Mouse (Mus musculus) megakaryocyte, adult 5-6 weeks (primary cell): ENCODE data around the gene Paxx. TPM values are rescaled to one million over a fixed set of nuclear protein-coding genes. Genes with fewer than 3 reads are reported as not detected.

Experiments used
- ATAC-seq: 2 replicates; pipeline ENCODE4 v1.8.0; 2016; ENCODE audit warnings: mild to moderate bottlenecking, inconsistent platforms; ENCODE audit not compliant: poor library complexity, severe bottlenecking
- total RNA-seq, 2 experiments: library from RNA; stranded (forward) in 1 of 2; stranded (reverse) in 1 of 2; fragments of 153-499, 151-499 nt in 1 of 2; fragments of 221-1000, 200-1000 nt in 1 of 2; gene quantifications; 2 replicates each; pipeline versions ENCODE4 v1.2.3 to v1.2.4; 2015 to 2017

The Paxx gene
- total RNA-seq, 2 experiments from 2014 or later: 25.7 to 36.5 TPM

- no peak for ATAC-seq
These were observed 4.5 kb downstream of the Paxx start, which contains the start of gene Clic3 for GRCm38 (mm10) chr2:25456205-25456953. Clic3 (plus strand) TSS chr2:25456838.

DNA sequence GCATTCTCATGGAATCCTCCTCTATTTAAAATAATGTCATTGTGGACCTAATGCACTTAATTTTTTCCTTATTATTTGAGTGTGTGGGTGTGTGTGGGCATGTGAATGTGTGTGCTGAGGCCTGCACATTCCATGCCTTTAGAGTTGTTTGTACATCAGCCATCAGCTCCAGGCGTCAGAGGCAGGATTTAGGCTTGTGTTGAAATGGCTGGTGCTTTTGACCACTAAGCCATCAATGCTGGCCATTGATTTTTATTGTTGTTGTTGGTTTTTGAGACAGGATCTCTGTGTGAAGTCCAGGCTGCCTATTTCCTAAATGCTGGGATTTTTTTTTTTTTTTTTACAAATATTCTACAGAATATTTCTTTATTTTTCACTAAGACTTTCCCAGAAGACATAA is 7.9 kb downstream of the Paxx start:
- no peak for ATAC-seq

GRCm38 (mm10) chr2:25450853-25451647 is 9.8 kb downstream of the Paxx start:
- 0 out of 2 replicates have a peak, but pooled peaks have one; percentile 15 for ATAC-seq

- no peak for ATAC-seq
These were observed 18.2 kb downstream of the Paxx start for GRCm38 (mm10) chr2:25442682-25443081.

DNA sequence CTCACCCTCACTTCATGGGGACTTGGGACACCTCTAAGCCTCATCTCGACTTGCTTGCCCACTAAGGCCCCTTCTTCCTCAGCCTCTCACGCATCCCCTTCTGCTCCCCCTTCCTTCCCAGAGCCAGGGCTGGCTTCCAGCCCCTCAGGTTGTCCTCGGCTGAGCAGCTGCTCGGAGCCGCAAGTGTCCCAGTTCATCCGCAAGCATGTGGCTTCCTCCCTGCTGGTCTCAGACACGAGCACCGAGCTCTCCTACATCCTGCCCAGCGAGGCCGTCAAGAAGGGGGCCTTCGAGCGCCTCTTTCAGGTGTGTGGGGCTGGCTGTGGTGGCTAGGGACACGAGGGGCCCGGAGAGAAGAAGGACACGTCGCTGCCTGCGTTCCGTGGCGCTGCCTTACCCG is 19.8 kb downstream of the Paxx start:
- ATAC-seq: no peak

- no peak for ATAC-seq
These were observed 24.5 kb downstream of the Paxx start for GRCm38 (mm10) chr2:25436286-25436820.

DNA sequence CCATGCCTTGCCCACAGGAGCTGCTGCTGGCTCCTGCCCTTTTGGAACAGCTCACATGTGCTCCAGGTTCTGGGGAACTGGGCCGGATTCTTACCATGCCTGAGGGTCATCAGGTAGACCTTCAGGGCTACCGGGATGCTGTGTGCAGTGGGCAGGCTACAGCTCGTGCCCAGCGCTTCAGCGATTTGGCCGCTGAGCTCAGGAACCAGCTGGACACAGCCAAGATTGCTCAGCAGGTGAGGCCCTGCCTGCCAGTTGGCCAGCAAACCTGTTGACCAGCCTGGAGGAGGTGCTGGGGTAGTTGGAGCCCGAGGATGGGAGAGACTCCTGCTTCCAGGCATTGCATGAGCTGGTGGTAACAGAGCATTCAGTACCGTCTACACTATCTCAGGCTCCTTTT is 26.6 kb downstream of the Paxx start:
- ATAC-seq: no peak

- ATAC-seq: no peak
These were observed 27.8 kb downstream of the Paxx start for GRCm38 (mm10) chr2:25433101-25433500.

- ATAC-seq: no peak
These were observed 28.4 kb downstream of the Paxx start for GRCm38 (mm10) chr2:25432326-25433098.

DNA sequence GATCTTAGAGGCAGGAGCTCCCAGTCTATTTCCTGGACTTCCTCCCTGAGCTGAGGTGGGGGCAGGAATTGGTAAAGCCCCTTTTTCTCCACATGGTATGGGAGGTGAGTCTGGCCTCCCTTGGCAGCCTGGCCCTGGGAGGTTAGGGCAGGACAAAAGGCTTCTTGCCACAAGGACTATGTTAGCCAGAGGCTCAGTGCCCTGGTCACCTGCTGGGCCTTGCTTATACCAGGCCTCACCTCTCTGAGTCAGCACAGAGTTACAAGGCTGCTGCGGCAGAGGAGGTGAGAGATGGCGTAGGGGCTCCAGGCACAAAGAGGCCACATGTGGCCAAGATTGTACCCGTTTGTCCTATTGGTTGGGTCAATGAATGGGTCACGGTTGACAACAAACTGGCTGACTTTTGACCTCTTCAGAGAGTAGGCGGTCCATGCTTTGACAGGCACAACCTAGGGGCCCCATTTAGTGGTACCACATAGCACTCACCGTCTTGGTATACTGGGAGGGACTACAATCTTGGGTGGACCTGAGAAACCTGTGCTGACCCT is 29.5 kb downstream of the Paxx start:
- ATAC-seq: no peak

GRCm38 (mm10) chr2:25430395-25431233 is 30.3 kb downstream of the Paxx start:
- ATAC-seq: no peak

DNA sequence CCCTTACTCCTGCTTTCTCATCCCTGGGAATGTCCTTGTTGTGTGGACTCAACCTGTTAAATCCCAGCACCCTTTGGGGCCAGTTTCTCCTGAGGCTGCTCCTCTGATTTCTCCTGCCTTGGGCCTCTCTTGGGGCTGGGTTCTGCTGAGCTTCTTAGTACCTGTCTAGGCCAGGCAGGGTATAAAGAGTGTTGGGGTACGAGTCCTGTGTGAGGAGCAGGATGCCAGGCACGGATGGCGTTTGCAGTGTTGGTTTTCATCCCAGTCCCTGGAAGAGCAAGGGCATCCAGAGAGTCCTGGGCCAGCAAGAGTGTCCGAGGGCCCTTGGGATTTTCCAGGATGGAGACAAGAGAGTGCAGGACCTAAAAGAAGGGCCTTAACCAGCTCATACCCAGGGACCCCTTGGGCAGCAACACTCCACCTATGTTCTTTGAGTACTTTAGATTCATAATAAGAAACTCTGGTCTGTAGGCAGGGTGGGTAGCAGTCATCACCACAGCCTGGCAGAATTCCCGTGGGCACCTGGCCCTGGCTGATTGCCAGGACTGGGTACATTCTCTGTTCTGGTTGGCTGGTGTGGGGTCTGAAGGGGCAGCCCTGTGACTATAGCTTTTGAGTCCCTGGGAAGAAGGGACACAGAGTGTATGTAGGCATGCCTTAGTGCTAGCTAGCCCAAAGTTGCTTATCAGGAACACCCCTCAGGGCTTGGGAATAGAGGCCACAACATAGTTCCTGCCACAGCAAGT is 31.3 kb downstream of the Paxx start:
- ATAC-seq: no peak

DNA sequence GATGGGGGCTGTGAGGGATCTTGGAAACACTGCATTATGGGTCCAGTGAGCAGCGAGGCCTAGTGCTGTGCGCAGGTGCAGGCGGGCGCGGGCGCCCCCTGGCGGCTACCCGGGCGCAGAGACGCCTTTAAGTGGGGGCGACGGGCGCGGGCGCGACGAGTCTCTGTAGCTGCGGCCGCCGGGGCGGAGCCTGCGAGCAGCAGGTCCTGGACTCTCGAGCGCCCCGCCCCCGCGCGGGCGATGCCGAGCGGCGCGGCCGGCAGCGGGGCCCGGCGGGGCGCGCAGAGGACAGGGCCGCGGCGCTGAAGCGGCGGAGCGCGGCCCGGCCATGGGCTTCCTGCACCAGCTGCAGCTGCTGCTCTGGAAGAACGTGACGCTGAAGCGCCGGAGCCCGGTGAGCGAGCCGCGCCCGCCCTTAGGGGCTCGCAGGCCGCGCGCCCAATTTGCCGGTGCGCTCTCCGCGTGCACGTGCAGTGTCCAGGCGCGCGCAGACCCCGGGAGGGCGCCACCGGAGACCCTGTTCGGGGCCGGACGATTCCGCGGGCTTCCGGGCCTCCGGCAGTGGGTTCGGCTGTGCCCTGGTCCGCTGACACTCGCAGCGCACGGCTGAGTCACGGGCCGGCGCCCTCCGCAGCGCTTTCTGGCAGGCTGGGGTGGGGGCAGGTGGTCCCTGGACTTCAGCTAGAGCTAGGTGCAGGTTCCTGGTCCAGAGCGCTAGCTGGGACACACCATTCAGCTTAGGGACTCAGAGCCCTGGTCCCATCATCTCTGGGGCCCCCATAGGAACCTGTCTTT is 32.3 kb downstream of the Paxx start, which contains the start of gene Abca2:
TSS of gene Abca2 (plus strand) at position 262 of the 795 bp plus-strand sequence.
- peak; percentile 85 for ATAC-seq

DNA sequence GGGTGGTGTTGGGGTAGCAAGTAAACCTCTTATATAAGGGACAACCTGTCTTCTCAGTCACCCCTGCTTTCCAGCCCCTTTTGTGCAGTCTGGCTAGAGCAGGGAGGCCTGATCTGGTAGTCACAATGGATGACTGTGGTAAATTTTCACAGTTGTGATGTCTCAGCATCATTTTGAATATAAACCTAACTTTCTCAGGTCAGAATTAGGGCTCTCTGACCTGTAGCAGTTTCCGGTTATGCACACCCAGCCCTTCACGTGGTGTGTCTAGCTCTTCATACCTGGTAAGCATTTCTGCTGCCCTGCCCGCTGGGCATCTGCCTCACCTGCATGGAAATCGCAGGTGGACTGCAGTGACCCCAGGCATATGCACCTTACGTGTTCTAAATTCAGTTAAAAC is 33.6 kb downstream of the Paxx start:
- ATAC-seq: no peak

DNA sequence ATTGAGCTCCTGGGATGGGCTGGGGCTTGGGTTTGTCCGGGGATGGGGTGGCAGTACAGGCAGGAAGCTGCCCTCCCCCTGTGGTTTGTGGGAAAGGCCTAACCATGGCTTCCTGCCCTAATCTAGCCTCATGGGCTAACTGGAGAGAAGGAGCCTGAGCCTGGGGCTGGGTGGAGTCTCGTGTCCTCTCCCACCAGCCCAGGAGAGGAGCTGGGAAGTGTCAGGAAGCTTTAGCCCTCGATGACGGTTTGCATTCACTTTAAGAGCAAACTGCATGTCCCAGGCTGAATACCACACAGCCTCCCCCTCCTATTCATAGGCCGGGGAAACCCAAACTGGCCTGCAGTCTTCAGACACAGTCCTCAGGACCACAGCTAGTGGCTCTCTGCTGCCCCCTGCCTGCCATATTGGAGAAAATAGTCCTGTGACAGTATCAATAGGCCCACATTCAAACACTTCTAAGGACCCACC is 34.1 kb downstream of the Paxx start:
- ATAC-seq: peak; percentile 38

- no peak for ATAC-seq
These were observed 35.4 kb downstream of the Paxx start for GRCm38 (mm10) chr2:25425481-25425880.

DNA sequence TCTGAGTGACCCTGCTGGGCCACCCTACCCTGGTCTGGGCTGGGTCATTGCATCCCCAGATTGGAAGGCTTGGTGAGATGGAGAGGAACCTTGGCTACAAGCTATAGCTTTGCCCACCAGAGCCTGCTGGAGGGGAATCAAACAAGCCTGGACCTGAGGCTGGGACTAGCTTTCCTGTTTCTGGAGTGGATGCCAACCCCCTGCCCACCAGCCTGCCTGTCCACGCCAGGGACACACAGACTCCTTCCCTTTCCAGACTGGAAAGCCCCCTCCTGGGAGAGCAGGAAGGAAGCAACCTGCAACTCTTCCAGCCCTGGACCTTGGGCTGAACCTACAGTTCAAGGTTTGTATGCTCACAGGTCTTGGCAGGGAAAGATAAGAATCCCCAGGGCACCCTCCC is 37.3 kb downstream of the Paxx start:
- ATAC-seq: no peak
